Mouse (Mus musculus): Measurements from ENCODE around the gene Cox15. TPM values are rescaled to one million over a fixed set of nuclear protein-coding genes. Genes with fewer than 3 reads are reported as not detected.

Cox15 gene
- polyA plus RNA-seq, 1 experiment from 2014 or later, result 10.4 TPM

- no peak overlapping the region for H3K9ac ChIP-seq
- H3K27ac ChIP-seq, result no peak overlapping the region
- 70% methylated on average over 2 of the region's 2 CpGs for WGBS
- H3K9me3 ChIP-seq, result no peaks in the 10 kb centered on the region
- no peak for ATAC-seq (ENCODE audit: insufficient number of reproducible peaks, low FRiP score, low TSS enrichment, low read depth)
- peaks cover 8% of the 10 kb centered on the region; the same call in 1 of the 2 replicates for H3K36me3 ChIP-seq
- no peaks in the 10 kb centered on the region for H3K27me3 ChIP-seq
- no peak overlapping the region for H3K4me3 ChIP-seq
- 0 out of 2 replicates have a peak, but pooled peaks cover 4% of the 10 kb centered on the region for H3K4me1 ChIP-seq
- no peak overlapping the region for H3K4me2 ChIP-seq
These were observed 1.4 kb upstream of the Cox15 start for GRCm38 (mm10) chr19:43754237-43754636.

GRCm38 (mm10) chr19:43753226-43753835 is 531 bp upstream of the Cox15 start:
- ATAC-seq (ENCODE audit: insufficient number of reproducible peaks, low FRiP score, low TSS enrichment, low read depth), result peak; percentile 72
- peak overlapping the region; percentile 52 for H3K4me2 ChIP-seq
- peak overlapping the region; percentile 73 for H3K4me3 ChIP-seq
- H3K36me3 ChIP-seq, result peaks cover 18% of the 10 kb centered on the region
- H3K9me3 ChIP-seq, result no peaks in the 10 kb centered on the region
- H3K4me1 ChIP-seq, result 0 out of 2 replicates have a peak, but pooled peaks cover 4% of the 10 kb centered on the region
- 1% methylated on average over 24 of the region's 24 CpGs for WGBS
- H3K27me3 ChIP-seq, result no peaks in the 10 kb centered on the region
- peak overlapping the region; percentile 98 for H3K27ac ChIP-seq
- peak overlapping the region; percentile 73 for H3K9ac ChIP-seq

DNA sequence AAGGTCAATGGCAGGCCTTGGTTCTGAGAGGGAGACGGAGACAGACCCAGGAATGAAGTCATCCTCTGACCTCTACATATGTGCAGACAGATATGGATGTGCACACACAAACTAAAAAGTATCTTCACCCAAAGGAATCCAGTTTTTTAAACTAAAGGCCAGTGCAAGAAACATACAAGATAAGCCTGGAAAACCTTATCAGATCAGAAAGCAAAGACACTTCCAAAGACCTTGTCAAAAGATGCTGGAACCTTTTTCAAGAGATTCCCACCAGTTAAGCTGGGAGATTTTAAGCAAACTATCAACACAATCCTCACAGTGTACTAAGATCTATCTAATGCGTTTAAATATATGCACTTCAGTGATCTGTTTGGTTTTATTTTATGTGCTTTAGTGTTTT is 2.8 kb downstream of the Cox15 start:
- no peak for ATAC-seq (ENCODE audit: insufficient number of reproducible peaks, low FRiP score, low TSS enrichment, low read depth)
- Histone ChIP-seq H3K27me3 (no peaks in the 10 kb centered on the region), H3K4me3 (no peak overlapping the region), H3K9me3 (no peaks in the 10 kb centered on the region), H3K36me3 (peaks cover 47% of the 10 kb centered on the region), H3K4me2 (no peak overlapping the region), H3K4me1 (0 out of 2 replicates have a peak, but pooled peaks cover 4% of the 10 kb centered on the region), H3K27ac (no peak overlapping the region), H3K9ac (no peak overlapping the region)
- WGBS, result 89% methylated on average over 2 of the region's 2 CpGs

DNA sequence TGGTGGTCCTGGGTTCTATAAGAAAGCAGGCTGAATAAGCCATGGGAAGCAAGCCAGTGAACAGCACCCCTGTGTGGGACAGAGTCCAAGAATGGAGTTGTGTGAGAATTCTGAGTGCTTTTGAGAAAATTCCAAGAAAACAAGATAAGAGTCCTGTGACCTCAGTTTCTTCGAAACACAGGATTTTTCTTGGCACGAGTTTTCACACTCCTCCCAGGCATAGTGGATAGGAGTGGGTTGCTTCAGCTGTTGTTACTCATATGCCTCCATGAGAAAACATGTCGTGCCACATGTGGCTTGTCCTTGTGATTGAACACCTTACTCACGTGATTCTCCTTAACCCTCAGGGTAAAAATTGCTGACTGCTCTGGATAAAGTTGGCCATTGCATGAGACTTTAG is 4.9 kb downstream of the Cox15 start:
- ATAC-seq (ENCODE audit: insufficient number of reproducible peaks, low FRiP score, low TSS enrichment, low read depth), result no peak
- Histone ChIP-seq H3K36me3 (peaks cover 61% of the 10 kb centered on the region), H3K9me3 (no peaks in the 10 kb centered on the region), H3K9ac (no peak overlapping the region), H3K4me3 (no peak overlapping the region), H3K27me3 (no peaks in the 10 kb centered on the region), H3K27ac (no peak overlapping the region), H3K4me1 (0 out of 2 replicates have a peak, but pooled peaks cover 4% of the 10 kb centered on the region), H3K4me2 (no peak overlapping the region)
- 90% methylated on average over 4 of the region's 4 CpGs for WGBS

GRCm38 (mm10) chr19:43745740-43746139 is 7.1 kb downstream of the Cox15 start:
- no peak overlapping the region for H3K9ac ChIP-seq
- H3K27ac ChIP-seq, result no peak overlapping the region
- H3K9me3 ChIP-seq, result no peaks in the 10 kb centered on the region
- ATAC-seq (ENCODE audit: insufficient number of reproducible peaks, low FRiP score, low TSS enrichment, low read depth), result no peak
- H3K4me3 ChIP-seq, result no peak overlapping the region
- H3K4me1 ChIP-seq, result no peaks in the 10 kb centered on the region
- no peaks in the 10 kb centered on the region for H3K27me3 ChIP-seq
- H3K4me2 ChIP-seq, result no peak overlapping the region
- H3K36me3 ChIP-seq, result peaks cover 78% of the 10 kb centered on the region
- 92% methylated on average over 3 of the region's 3 CpGs for WGBS

DNA sequence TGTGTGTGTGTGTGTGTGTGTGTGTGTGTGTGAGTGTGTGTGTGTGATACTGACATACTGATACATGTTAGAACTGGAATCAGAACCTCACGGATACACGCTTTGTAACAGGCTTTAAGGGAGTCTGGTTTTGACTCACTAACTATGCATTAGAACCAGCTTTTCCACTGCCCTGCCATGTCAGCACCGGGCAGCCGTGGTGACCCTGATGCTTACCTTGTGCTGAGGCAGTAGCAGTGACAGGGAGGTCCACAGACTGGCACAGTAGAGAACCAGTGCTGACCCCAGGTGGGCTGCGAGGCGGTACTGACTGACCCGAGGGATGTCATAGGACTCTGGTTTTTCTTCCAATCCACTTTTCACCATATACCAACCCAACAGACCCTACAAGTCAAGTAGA is 9.4 kb downstream of the Cox15 start:
- Histone ChIP-seq H3K4me3 (no peak overlapping the region), H3K27me3 (no peaks in the 10 kb centered on the region), H3K4me1 (no peaks in the 10 kb centered on the region), H3K4me2 (no peak overlapping the region), H3K27ac (no peak overlapping the region), H3K36me3 (peaks cover 82% of the 10 kb centered on the region), H3K9ac (no peak overlapping the region), H3K9me3 (no peaks in the 10 kb centered on the region)
- 95% methylated on average over 7 of the region's 7 CpGs for WGBS
- ATAC-seq (ENCODE audit: insufficient number of reproducible peaks, low FRiP score, low TSS enrichment, low read depth), result no peak

DNA sequence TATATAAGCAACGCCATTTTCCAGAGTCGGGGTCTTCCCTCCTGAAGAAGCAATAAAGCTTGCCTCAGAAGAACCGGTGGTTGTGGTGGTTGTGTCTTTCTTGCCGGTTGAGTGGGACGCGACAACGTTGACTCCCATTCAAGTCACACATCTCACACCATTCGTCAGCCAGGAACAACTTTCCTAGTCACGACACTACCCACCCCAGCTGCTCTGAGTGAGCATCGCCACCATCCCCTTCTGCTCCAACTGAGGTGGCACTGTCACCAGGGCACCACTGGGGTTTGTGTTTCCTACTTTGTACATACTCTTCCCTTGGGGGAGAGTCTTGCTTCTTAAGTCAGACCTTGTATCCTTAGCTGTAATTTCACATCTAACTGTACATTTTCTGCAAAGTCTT is 14.4 kb downstream of the Cox15 start:
- no peaks in the 10 kb centered on the region for H3K27me3 ChIP-seq
- no peak for ATAC-seq (ENCODE audit: insufficient number of reproducible peaks, low FRiP score, low TSS enrichment, low read depth)
- no peak overlapping the region for H3K4me3 ChIP-seq
- peaks cover 83% of the 10 kb centered on the region for H3K36me3 ChIP-seq
- no peak overlapping the region for H3K4me2 ChIP-seq
- no peak overlapping the region for H3K27ac ChIP-seq
- no peak overlapping the region for H3K9ac ChIP-seq
- WGBS, result 97% methylated on average over 10 of the region's 10 CpGs
- H3K4me1 ChIP-seq, result no peaks in the 10 kb centered on the region
- H3K9me3 ChIP-seq, result no peaks in the 10 kb centered on the region

DNA sequence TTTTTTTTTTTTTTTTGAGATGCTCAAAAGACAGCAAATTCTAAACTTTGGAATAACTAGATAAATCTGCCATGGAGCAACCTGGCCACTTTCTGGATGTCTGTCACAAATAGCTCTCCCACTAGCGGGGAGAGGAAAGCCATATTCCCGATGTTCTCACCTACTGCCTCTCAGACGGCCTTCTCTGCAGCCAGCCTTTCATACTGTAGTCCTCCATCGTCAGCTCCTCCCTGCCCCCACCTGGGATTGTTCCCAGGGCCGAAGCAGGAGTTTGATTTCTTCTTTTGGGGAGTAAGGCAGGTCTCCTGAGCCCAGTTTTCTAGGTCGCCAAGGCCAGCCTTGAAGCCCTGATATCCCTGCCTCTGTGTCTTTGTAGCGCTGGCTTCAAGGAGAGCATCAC is 21.6 kb downstream of the Cox15 start:
- H3K27ac ChIP-seq, result no peak overlapping the region
- ATAC-seq (ENCODE audit: insufficient number of reproducible peaks, low FRiP score, low TSS enrichment, low read depth), result no peak
- peaks cover 59% of the 10 kb centered on the region for H3K36me3 ChIP-seq
- no peaks in the 10 kb centered on the region for H3K27me3 ChIP-seq
- H3K4me1 ChIP-seq, result no peaks in the 10 kb centered on the region
- WGBS, result 67% methylated on average over 7 of the region's 7 CpGs
- no peak overlapping the region for H3K4me2 ChIP-seq
- no peaks in the 10 kb centered on the region for H3K9me3 ChIP-seq
- no peak overlapping the region for H3K4me3 ChIP-seq
- no peak overlapping the region for H3K9ac ChIP-seq

DNA sequence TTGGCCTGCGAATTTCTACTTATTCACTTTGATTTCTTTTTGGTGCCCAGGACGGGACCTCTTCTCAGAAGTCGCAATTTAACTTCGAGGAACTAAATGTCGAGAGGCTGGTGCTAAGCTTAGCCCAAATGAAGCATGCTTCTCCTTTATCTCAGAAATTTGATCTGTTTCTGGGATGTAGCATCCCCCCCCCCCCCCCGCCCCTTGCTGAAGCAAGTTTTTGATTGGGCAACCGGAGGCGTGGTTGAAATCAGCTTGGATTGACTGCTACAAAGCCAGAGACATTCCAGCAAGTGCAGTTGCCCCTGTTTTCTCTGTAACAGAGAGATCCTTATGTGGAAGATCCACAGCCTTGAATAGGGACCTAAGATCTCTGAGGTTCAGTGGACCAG is 22.8 kb downstream of the Cox15 start:
- H3K4me2 ChIP-seq, result peak overlapping the region; percentile 23
- no peaks in the 10 kb centered on the region for H3K27me3 ChIP-seq
- H3K4me3 ChIP-seq, result peak overlapping the region; percentile 10
- 34% methylated on average over 8 of the region's 8 CpGs for WGBS
- H3K9ac ChIP-seq, result no peak overlapping the region
- no peak for ATAC-seq (ENCODE audit: insufficient number of reproducible peaks, low FRiP score, low TSS enrichment, low read depth)
- H3K36me3 ChIP-seq, result peaks cover 59% of the 10 kb centered on the region
- H3K9me3 ChIP-seq, result no peaks in the 10 kb centered on the region
- H3K27ac ChIP-seq, result no peak overlapping the region
- H3K4me1 ChIP-seq, result no peaks in the 10 kb centered on the region

DNA sequence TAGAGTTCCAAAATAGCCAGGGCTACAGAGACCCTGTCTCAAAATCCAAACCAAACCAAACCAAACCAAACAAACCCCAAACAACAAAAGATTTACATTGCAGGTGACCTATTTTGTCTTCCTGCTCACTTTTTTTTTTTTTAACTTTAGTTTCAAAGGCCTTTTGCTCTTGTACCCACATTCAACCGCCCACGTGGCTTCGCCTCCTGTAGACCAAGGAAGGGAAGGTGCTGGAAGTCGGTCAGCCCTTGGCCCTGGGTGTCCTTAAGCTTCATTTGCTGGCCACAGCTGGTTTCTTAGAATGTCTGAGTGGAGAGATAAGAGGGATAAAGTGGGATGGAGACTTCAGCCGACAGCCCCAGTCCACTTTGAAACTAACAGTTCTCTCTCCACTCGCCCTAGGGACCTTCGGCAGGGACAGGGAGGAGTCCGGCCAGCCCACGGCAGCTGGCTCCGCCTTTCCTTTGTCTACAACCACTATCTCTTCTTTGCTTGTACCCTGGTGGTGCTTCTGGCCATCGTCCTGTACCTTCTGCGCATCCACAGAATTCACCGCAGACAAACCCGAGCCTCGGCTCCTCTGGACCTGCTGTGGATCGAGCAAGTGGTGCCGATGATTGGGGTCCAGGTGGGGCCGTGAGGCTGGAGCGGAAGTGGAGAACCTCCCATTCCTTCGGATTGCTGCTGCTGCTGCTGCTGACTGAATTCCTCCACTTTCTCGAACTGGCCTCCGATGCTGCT is 23.3 kb downstream of the Cox15 start:
- peak overlapping the region; percentile 10 for H3K4me3 ChIP-seq
- H3K27me3 ChIP-seq, result no peaks in the 10 kb centered on the region
- no peak overlapping the region for H3K9ac ChIP-seq
- peaks cover 56% of the 10 kb centered on the region for H3K36me3 ChIP-seq
- ATAC-seq (ENCODE audit: insufficient number of reproducible peaks, low FRiP score, low TSS enrichment, low read depth), result no peak
- WGBS, result 55% methylated on average over 22 of the region's 22 CpGs
- H3K27ac ChIP-seq, result no peak overlapping the region
- no peaks in the 10 kb centered on the region for H3K4me1 ChIP-seq
- peak overlapping the region; percentile 23 for H3K4me2 ChIP-seq
- H3K9me3 ChIP-seq, result no peaks in the 10 kb centered on the region

DNA sequence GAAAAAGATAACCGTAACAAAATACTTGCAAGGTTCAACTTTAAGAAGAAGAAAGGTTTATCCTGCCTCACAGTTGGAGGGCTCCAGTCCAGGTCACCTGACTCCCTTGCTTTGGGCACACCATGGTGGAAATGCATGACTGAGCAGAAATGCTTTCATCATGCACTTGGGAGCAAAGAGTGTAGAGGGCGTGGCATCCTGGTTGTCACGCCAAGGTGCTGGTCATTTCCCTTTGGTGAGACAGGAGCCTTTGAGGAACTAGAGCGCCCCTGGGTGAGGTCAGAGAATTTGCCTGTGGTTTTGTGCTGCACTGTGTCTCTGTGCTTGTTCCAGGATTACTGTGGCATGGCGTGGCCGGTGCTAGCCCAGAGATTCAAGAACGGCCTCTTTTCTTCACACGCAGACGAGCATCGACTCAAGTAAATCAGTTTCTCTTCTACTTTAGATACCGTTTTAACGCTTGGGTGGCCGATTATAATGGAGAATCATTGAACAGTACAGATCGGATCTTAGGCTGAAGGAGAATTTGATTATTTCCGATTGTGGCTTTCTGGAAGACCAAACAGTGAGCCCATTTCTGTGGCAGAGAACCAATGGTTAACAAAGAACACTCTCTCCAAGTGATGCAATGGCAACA is 26.2 kb downstream of the Cox15 start:
- H3K4me3 ChIP-seq, result no peak overlapping the region
- H3K4me1 ChIP-seq, result no peaks in the 10 kb centered on the region
- peaks cover 72% of the 10 kb centered on the region for H3K36me3 ChIP-seq
- H3K9ac ChIP-seq, result no peak overlapping the region
- H3K27me3 ChIP-seq, result no peaks in the 10 kb centered on the region
- ATAC-seq (ENCODE audit: insufficient number of reproducible peaks, low FRiP score, low TSS enrichment, low read depth), result no peak
- 93% methylated on average over 15 of the region's 15 CpGs for WGBS
- H3K4me2 ChIP-seq, result no peak overlapping the region
- H3K9me3 ChIP-seq, result no peaks in the 10 kb centered on the region
- no peak overlapping the region for H3K27ac ChIP-seq

GRCm38 (mm10) chr19:43724821-43725220 is 28.0 kb downstream of the Cox15 start:
- Histone ChIP-seq H3K27me3 (no peaks in the 10 kb centered on the region), H3K4me2 (no peak overlapping the region), H3K9ac (no peak overlapping the region), H3K4me3 (no peak overlapping the region), H3K36me3 (peaks cover 75% of the 10 kb centered on the region), H3K4me1 (no peaks in the 10 kb centered on the region), H3K9me3 (no peaks in the 10 kb centered on the region), H3K27ac (no peak overlapping the region)
- no peak for ATAC-seq (ENCODE audit: insufficient number of reproducible peaks, low FRiP score, low TSS enrichment, low read depth)
- 82% methylated on average over 7 of the region's 7 CpGs for WGBS
